Comparison of ENCODE assay signal across 8 mouse cellular contexts in genomic region chr7:134892972-134893371, GRCm38 (mm10). TPM values are rescaled to one million over a fixed set of nuclear protein-coding genes. Genes with fewer than 3 reads are reported as not detected.
DNase-seq lines count a peak whose midpoint lies in the region; ATAC-seq and TF ChIP-seq lines count a peak whose summit lies in the region.

No protein-coding gene starts in this region.

- H3K4me1 ChIP-seq in embryonic facial prominence, embryonic 11.5 days (ENCODE audit: control insufficient read depth, insufficient read depth, low read length) = no peaks in the 10 kb centered on the region
- H3K4me1 ChIP-seq in embryonic facial prominence, embryonic 10.5 days = peaks cover under 1% of the 10 kb centered on the region; the same call in 1 of the 2 replicates
- no peaks in the 10 kb centered on the region for H3K4me1 ChIP-seq in lung, adult 2 months (ENCODE audit: control insufficient read depth, insufficient read depth, low read length)
- no peaks in the 10 kb centered on the region for H3K4me1 ChIP-seq in cortical plate, adult 2 months (ENCODE audit: control insufficient read depth, insufficient read depth, low read length)

- no peak overlapping the region for H3K27ac ChIP-seq in embryonic facial prominence, embryonic 11.5 days (replicated peaks; ENCODE audit: low read depth, low read length)
- no peak overlapping the region for H3K27ac ChIP-seq in embryonic facial prominence, embryonic 10.5 days (replicated peaks)
- no peak overlapping the region for H3K27ac ChIP-seq in cortical plate, adult 2 months (ENCODE audit: insufficient read depth, low read length)

- no peaks in the 10 kb centered on the region for H3K9me3 ChIP-seq in embryonic facial prominence, embryonic 11.5 days (replicated peaks; ENCODE audit: control insufficient read depth, low read length)
- no peaks in the 10 kb centered on the region for H3K9me3 ChIP-seq in embryonic facial prominence, embryonic 10.5 days

- no peak overlapping the region for H3K4me3 ChIP-seq in embryonic facial prominence, embryonic 11.5 days (ENCODE audit: low read depth, low read length)
- H3K4me3 ChIP-seq in embryonic facial prominence, embryonic 10.5 days = no peak overlapping the region
- H3K4me3 ChIP-seq in lung, adult 2 months (replicated peaks; ENCODE audit: extremely low read depth, low read depth, low read length) = no peak overlapping the region
- no peak overlapping the region for H3K4me3 ChIP-seq in cortical plate, adult 2 months (ENCODE audit: insufficient read depth, low read length)

- no peak for TF ChIP-seq POLR2A in lung, adult 2 months (IDR thresholded peaks at IDR 0.05; ENCODE audit: borderline replicate concordance, extremely low read depth, low read depth, low read length)
- no peak for TF ChIP-seq POLR2A in cortical plate, adult 2 months (IDR thresholded peaks at IDR 0.05; ENCODE audit: extremely low read depth, insufficient read depth, low read length)

- H3K9ac ChIP-seq in embryonic facial prominence, embryonic 11.5 days (replicated peaks; ENCODE audit: low read length) = no peak overlapping the region

- WGBS in embryonic facial prominence, embryonic 11.5 days = 90% methylated on average over 4 of the region's 4 CpGs
- WGBS in embryonic facial prominence, embryonic 10.5 days = 92% methylated on average over 4 of the region's 4 CpGs
- WGBS in lung, adult 2 months = 80% methylated on average over 4 of the region's 4 CpGs

- no peak for ATAC-seq in embryonic facial prominence, embryonic 11.5 days (replicated peaks; ENCODE audit: insufficient number of reproducible peaks, low FRiP score, low TSS enrichment, low read depth)

- H3K4me2 ChIP-seq in embryonic facial prominence, embryonic 11.5 days (ENCODE audit: low read depth, low read length) = no peak overlapping the region

- 0 out of 2 replicates have a peak, but pooled peaks have one; percentile 6 for TF ChIP-seq CTCF in lung, adult 2 months (IDR thresholded peaks at IDR 0.05; ENCODE audit: insufficient read depth, low read length)
- TF ChIP-seq CTCF in cortical plate, adult 2 months (IDR thresholded peaks at IDR 0.05; ENCODE audit: extremely low read depth, insufficient read depth, low read length) = peak; percentile 47; the same call in 1 of the 2 replicates

- no peaks in the 10 kb centered on the region for H3K27me3 ChIP-seq in embryonic facial prominence, embryonic 11.5 days (ENCODE audit: control insufficient read depth, insufficient read depth, low read length)
- H3K27me3 ChIP-seq in embryonic facial prominence, embryonic 10.5 days (replicated peaks; ENCODE audit: low read depth, poor library complexity, severe bottlenecking) = no peaks in the 10 kb centered on the region

- DNase-seq in embryonic facial prominence, embryonic 11.5 days (ENCODE audit: low spot score) = peak; percentile 36
- no peak for DNase-seq in embryonic facial prominence, embryonic 10.5 days (ENCODE audit: low spot score)
- DNase-seq in lung, adult 2 months = no peak
- no peak for DNase-seq in lung, adult 18-20 months
- DNase-seq in retina, postnatal 1 day = peak; percentile 31
- DNase-seq in ovary, adult 18-20 months (ENCODE audit: low spot score) = no peak
- no peak for DNase-seq in spleen, postnatal 4 days (ENCODE audit: low spot score in 2 of 2)

- no peaks in the 10 kb centered on the region for H3K36me3 ChIP-seq in embryonic facial prominence, embryonic 11.5 days (replicated peaks; ENCODE audit: control insufficient read depth, insufficient read depth, low read depth, low read length)
- peaks cover 6% of the 10 kb centered on the region; the same call in 1 of the 2 replicates for H3K36me3 ChIP-seq in embryonic facial prominence, embryonic 10.5 days (replicated peaks)

RNA-seq across cellular contexts. Expression of gene Fam196a, which starts 45.3 kb away (rescaled TPM):
- 1.6 and 2.0 TPM in 2 replicates for polyA plus RNA-seq in embryonic facial prominence, embryonic 11.5 days (2014; fragmentation: Nextera tagmentation; extraction: Ambion mirVana)
- polyA plus RNA-seq in embryonic facial prominence, embryonic 10.5 days (2016; fragmentation: Nextera tagmentation; extraction: Ambion mirVana) = 2.1 and 2.7 TPM in 2 replicates
- polyA plus RNA-seq in lung, adult 2 months (2012; rRNA removed) = 0.29 and 0.82 TPM in 2 replicates
- polyA plus RNA-seq in cortical plate, adult 2 months (2012; rRNA removed) = 5.9 and 6.2 TPM in 2 replicates

Comparison
In these comparisons a context has a peak if more than half of its experiments do, and no peak if none do; other contexts are left out.
1. DNase-seq: peak in embryonic facial prominence, embryonic 11.5 days (single experiment) and retina, postnatal 1 day (single experiment); none in embryonic facial prominence, embryonic 10.5 days (single experiment), lung, adult 2 months (single experiment), lung, adult 18-20 months (0 of 2), ovary, adult 18-20 months (single experiment) and spleen, postnatal 4 days (0 of 2).